Mouse (Mus musculus): Measurements from ENCODE around the gene Fbxl17. TPM values are rescaled to one million over a fixed set of nuclear protein-coding genes. Genes with fewer than 3 reads are reported as not detected.

The Fbxl17 gene
- polyA plus RNA-seq (2012; rRNA removed; ENCODE audit: low replicate concordance): 11.4 and 11.7 TPM in 2 replicates

DNA sequence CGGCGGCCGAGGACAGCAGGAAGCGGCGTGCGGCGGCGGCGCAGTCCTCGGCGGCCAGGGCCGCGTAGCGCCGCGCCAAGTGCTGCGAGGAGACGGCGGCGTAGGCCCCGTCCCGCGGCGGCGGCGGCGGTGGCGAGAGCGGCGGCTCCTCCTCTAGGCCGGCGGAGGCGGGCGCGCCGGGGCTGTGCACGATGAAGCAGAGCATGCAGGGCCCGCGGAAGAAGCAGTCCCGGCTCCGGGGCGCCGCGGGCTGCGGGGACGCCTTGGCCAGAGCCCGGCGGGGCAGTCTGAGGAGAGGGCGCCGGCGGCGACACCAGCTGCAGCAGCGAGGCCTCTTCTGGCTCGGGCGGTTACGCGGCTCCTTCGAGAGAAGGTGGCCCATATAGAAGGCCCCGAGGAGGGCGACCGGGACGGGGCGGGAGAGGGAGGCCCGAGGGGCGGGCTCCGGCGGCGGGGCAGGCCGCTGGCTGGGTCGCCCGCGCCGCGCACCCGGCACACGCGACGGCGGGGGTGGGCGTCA is at the start of gene Fbxl17:
TSS of gene Fbxl17 (minus strand) at position 382 of the 520 bp plus-strand sequence.

Measured in mammary gland, adult 2 months (tissue).